Mouse (Mus musculus): ENCODE measurements around the gene Gm6583.
"Not testable (repeated sequence)": the region's sequence is repeated elsewhere in the genome, so short reads cannot be mapped to it uniquely, and the experiment has no call there.

Gene Gm6583

GRCm38 (mm10) chr5:112325546-112326445, 30.0 kb downstream of the Gm6583 start, which contains the start of gene Tfip11:
Tfip11 (plus strand) TSS chr5:112326358.
- peak; percentile 92 for DNase-seq (ENCODE audit: low read depth, low spot score)

DNA sequence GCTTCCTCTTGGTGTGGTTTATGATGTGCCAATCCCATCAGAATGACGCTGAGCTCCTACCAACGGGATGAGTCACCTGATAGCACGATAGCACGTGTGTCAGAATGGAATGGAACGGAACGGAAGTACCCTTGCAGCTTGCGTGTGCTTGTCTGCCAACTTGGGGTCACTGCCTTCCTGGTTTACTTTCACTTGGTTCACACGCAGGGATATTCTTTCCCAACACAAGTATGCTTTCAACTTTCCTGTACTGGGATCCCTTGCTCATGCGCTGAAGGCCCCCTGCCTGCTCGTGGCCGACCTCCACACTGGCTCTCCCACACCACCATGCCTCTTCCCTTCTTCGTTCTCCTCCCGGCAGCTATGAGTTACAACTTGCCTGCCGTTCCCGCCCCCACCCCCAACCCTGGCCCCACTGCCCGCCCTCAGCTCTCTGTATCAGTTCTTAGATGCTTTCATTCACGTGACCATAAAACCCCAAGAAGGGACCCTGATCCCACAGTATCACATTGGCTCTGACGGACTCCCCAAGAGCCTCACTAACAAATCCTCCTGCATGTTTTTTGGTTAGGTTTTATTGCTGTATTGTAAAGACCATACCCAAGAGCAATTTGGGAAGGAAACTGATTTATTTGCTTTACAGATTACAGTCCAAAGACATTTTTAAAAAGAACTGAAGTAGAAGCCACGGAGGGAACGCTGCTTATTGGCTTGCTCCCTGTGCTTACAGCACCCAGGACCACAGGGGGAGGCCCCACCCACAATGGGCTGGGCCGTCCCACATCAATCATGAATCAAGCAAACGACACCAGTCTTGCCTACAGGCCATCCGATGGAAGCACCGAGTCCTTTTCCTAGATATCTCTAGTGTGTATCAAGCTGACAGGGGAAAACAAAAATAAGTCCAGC, 30.9 kb downstream of the Gm6583 start:
- DNase-seq (ENCODE audit: low read depth, low spot score) = no peak

DNA sequence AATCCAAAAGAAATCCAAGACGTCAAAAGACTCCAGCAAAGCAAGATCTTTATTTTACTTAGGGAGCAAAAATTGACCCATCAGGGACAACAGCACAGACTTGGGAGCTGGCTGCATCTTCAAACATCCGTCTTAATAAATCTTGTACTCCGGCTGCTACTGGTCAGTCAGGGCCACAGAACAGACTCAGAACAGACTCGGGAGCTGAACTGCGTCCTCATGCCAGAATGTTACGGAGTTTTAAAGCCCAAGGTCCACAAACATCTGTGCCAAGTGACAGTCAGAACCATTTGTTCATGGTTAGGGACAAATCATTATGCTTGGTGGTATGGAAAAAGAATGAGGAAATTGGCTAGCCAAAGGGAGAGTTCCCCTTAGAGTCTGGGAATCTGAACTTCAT, 32.6 kb downstream of the Gm6583 start:
- no peak for DNase-seq (ENCODE audit: low read depth, low spot score)

DNA sequence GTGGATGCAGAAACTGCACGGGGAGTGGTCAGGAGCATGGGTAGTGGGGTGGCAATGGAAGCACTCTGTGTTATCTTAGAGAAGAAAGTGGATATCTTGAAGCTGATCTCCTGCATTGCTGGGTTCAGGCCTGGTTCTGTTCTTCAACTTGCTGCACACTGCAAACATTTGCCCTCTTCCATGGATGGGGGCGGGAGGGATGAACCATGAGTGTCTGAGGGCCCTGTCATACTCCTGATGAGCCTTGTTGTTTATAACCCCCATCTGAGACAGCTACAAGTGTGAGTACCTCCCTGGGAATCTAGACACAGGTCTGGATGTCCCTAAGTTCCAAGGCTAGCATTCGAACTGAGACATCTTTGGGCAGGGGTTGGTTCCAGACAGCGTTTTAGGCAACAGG, 34.5 kb downstream of the Gm6583 start:
- DNase-seq (ENCODE audit: low read depth, low spot score) = no peak

GRCm38 (mm10) chr5:112320936-112321335, 34.9 kb downstream of the Gm6583 start:
- no peak for DNase-seq (ENCODE audit: low read depth, low spot score)

- DNase-seq (ENCODE audit: low read depth, low spot score) = no peak
Observed at GRCm38 (mm10) chr5:112320379-112320778, 35.5 kb downstream of the Gm6583 start.

- DNase-seq (ENCODE audit: low read depth, low spot score) = not testable (repeated sequence)
Observed at GRCm38 (mm10) chr5:112319343-112319742, 36.5 kb downstream of the Gm6583 start.

DNA sequence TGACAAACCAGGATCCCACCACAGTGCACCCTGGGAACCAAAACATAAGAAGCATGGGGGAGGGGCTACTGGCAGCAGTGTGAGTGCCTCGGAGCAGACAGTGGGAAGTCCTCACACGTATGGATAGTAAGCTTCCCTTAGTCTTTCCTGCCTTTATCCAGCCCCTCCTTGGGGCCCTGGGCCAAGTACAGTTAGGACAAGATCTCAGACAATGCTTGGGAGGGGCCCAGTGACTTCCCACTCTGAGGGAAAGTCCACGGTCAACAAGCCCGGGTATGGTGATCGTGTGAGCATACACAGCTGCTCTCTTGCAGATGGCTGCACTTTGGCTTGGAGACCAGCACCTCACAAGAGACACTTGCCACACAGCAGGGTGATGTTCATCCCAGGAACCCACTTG, 38.5 kb downstream of the Gm6583 start:
- no peak for DNase-seq (ENCODE audit: low read depth, low spot score)

GRCm38 (mm10) chr5:112316468-112316867, 39.4 kb downstream of the Gm6583 start:
- DNase-seq (ENCODE audit: low read depth, low spot score) = no peak

DNA sequence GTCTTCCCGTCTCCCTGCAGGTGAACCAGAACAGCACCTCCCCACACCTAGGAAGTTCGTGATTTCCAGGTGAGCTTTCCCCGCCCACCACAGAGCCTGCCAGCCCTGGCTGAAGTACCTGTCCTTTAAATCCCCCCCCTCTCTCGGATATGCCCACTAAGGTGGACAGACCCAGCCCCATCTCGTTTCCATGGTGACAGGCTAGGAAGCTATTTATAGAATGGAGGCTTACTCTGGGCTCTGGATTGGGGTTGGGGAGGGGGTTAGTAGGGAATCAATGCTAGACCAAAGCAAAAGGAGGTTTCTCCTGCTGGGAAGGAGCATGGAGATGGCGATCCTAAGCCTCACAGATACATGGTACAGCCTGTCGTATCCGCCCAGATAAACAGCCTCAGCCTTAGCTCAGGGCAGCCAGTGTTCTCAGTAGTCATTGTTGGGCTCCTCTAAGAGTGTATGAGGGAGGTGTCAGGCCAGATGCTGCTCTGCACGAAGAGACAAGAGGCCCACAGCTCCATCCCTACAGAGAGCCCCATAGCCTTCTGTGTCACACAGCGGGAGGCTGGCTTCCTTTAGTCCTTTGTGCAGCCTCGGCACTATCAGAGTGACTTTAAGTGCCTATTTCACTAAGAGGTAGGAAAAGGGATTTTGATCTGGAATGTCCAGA, 42.5 kb downstream of the Gm6583 start:
- no peak for DNase-seq (ENCODE audit: low read depth, low spot score)

DNA sequence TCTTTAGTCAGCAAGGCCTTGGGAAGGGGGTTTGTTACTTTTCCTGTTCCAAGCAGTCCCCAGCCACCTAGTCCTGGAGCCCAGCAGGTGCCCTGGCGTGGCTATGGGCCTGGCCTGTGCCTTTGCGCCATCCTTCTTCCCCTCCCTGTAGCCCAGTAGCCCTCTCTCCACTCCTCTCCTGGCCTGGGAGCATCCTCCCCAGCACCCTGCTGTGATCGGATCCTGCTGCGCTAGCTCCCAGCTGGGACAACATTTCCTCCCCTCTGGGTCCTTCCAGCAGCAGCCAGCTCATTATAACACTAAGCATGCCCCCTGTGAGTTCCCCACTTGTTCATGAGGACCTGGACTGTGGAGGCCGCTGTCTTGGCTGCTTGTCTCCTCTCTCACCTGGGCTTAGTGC, 50.0 kb downstream of the Gm6583 start:
- no peak for DNase-seq (ENCODE audit: low read depth, low spot score)

Measured in retina, postnatal 7 days (tissue).